Mouse (Mus musculus) hindbrain, embryonic 13.5 days (tissue): ENCODE data around the gene Gm2026. TPM values are rescaled to one million over a fixed set of nuclear protein-coding genes. Genes with fewer than 3 reads are reported as not detected.
"Not testable (repeated sequence)": the region's sequence is repeated elsewhere in the genome, so short reads cannot be mapped to it uniquely, and the experiment has no call there.

Experiments used
- ATAC-seq: fragments of 200-750 bp; cut with Nextera tagmentation; 2 replicates; pipeline ENCODE4 v1.8.0; 2017; ENCODE audit warnings: moderate TSS enrichment; ENCODE audit not compliant: low FRiP score
- H3K27ac ChIP-seq: fragments of 300-500 bp; sonication (generic); 2 replicates; pipeline ENCODE4 v1.5.1; 2015; ENCODE audit warnings: inconsistent platforms, mild to moderate bottlenecking, moderate library complexity
- H3K27me3 ChIP-seq: fragments of 300-500 bp; sonication (generic); 2 replicates; pipeline ENCODE4 v1.6.1; 2015; ENCODE audit warnings: mild to moderate bottlenecking, inconsistent platforms
- H3K36me3 ChIP-seq: fragments of 300-500 bp; sonication (generic); 2 replicates; pipeline ENCODE4 v1.6.1; 2015; ENCODE audit warnings: mild to moderate bottlenecking, inconsistent platforms
- H3K4me1 ChIP-seq: fragments of 300-500 bp; sonication (generic); replicated peaks from 2 replicates; pipeline ENCODE4 v1.6.1; 2015; ENCODE audit warnings: inconsistent platforms
- H3K4me2 ChIP-seq: fragments of 300-500 bp; sonication (generic); 2 replicates; pipeline ENCODE4 v1.6.1; 2015; ENCODE audit warnings: inconsistent platforms, mild to moderate bottlenecking, moderate library complexity
- H3K4me3 ChIP-seq: fragments of 300-500 bp; sonication (generic); 2 replicates; pipeline ENCODE4 v1.5.1; 2015; ENCODE audit warnings: mild to moderate bottlenecking, inconsistent platforms
- H3K9ac ChIP-seq: fragments of 300-500 bp; sonication (generic); 2 replicates; pipeline ENCODE4 v1.6.1; 2015; ENCODE audit warnings: mild to moderate bottlenecking, inconsistent platforms
- H3K9me3 ChIP-seq: fragments of 300-500 bp; sonication (generic); 2 replicates; pipeline ENCODE4 v1.6.1; 2016; ENCODE audit warnings: inconsistent platforms
- WGBS: fragments of 180-500 bp; shearing (Covaris S2); methylation state at CpG from one replicate; pipeline ENCODE4 v1.1.7; 2015; 5-methylcytosine and 5-hydroxymethylcytosine counted together
- polyA plus RNA-seq: library from polyadenylated mRNA; unstranded; fragments of >200 nt; fragmentation: Nextera tagmentation; extraction: Ambion mirVana; gene quantifications from 2 replicates; pipeline ENCODE4 v1.2.1, GENCODE M21; 2015

Gene Gm2026
- polyA plus RNA-seq: 21.7 and 23.8 TPM in 2 replicates

DNA sequence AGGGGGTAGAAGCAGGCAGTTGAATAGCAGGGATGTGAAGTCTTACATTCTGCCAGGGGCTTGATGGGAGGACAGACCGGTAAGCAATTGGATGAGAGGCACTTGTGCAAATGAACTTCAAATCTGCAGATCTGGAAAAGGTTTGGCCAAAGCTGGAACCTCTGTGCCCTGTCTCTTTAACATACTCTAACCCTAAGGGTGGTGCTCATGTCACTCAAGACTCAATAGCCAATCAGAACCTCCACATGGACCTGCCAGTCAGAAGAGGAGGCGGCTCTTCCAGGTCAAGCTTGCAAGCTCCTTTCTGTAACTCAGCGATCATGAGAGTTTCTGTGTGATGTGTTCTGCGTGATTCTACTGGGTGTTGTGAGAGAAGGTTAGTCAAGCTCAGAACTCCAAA is at the start of gene Gm2026:
Gene Gm2026, plus strand, starts transcription at position 301 of the 400 bp plus-strand sequence.
- H3K4me3 ChIP-seq, H3K4me2 ChIP-seq, H3K27me3 ChIP-seq, H3K36me3 ChIP-seq, H3K9ac ChIP-seq, H3K9me3 ChIP-seq, H3K27ac ChIP-seq, H3K4me1 ChIP-seq, ATAC-seq: not testable (repeated sequence)
- no CpG with 5 or more reads among the region's 4 CpGs for WGBS

GRCm38 (mm10) chr2:175931000-175931399 is 34.1 kb upstream of the Gm2026 start, which contains the start of gene Zfp966:
Gene Zfp966 (minus strand): TSS chr2:175931100.
- not testable (repeated sequence) for H3K27me3 ChIP-seq, H3K27ac ChIP-seq, H3K9ac ChIP-seq, H3K4me2 ChIP-seq, H3K4me3 ChIP-seq, H3K9me3 ChIP-seq, H3K4me1 ChIP-seq, H3K36me3 ChIP-seq, ATAC-seq
- no CpG with 5 or more reads among the region's 6 CpGs for WGBS

Other genes with a start within 250 kb of the Gm2026 start
- not detected in 2 replicates for gene Gm2007, start 223.8 kb upstream of the Gm2026 start, polyA plus RNA-seq
- gene Gm14288, start 164.2 kb upstream of the Gm2026 start, polyA plus RNA-seq: 2.4 and 2.7 TPM in 2 replicates
- 26.3 and 27.2 TPM in 2 replicates for gene Gm6710, start 96.1 kb upstream of the Gm2026 start, polyA plus RNA-seq
- gene Zfp966, start 34.2 kb upstream of the Gm2026 start, polyA plus RNA-seq: 2.2 and 2.5 TPM in 2 replicates
- gene Gm2004, start 184.5 kb downstream of the Gm2026 start, polyA plus RNA-seq: 0.70 and 0.96 TPM in 2 replicates